Mouse (Mus musculus): ENCODE measurements around the gene Gm7694. TPM values are rescaled to one million over a fixed set of nuclear protein-coding genes. Genes with fewer than 3 reads are reported as not detected.

Gene Gm7694
- polyA plus RNA-seq, 2 experiments: 0.94 to 1.5 TPM

DNA sequence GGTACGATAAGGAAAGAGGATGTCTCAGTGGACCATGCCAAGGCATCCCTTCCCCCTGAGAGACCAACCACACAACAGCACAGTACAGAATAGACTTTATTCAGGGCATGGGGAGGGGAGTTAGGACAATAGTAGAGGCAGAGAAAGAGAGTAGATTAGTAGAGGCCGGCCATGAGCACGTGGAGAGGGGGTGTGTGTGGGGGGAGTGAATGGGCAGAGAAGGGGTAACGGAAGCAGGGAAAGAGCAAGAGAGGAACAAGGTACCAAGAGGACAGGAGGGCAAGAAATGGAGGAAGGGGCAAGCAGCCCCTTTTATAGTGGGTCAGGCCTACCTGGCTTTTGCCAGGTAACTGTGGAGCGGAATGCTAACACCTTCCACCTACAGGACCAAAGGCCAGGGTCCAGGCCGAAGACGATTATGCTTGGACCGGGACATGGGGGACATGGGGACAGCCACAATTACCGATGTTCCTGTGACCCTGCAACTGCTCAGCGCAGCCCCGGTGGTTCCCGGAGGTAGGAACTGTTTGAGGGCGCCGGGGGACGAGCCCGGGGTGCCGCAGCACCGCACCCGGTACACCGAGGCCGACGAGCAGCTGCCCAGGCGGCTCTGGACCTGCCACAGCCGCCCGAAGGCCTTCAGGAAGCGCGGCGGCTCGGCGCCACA lies 51.1 kb downstream of the Gm7694 start:
- WGBS (ENCODE audit: insufficient replicate concordance): 24% methylated on average over 30 of the region's 30 CpGs
- TF ChIP-seq CTCF (IDR thresholded peaks at IDR 0.05; ENCODE audit: low read depth) (no peak), EP300 (IDR thresholded peaks at IDR 0.05; ENCODE audit: low read depth) (no peak)

More for the DNA sequence above, 51.1 kb downstream of the Gm7694 start:
- H3K27ac ChIP-seq: no peak overlapping the region
- DNase-seq (ENCODE audit: low read depth in 3 of 3, low spot score in 3 of 3) (no peak), ATAC-seq (ENCODE audit: insufficient read depth) (peak; percentile 33; the same call in 1 of the 2 replicates)
- no peaks in the 10 kb centered on the region for H3K4me1 ChIP-seq (replicated peaks; ENCODE audit: control insufficient read depth in 2 of 2, insufficient read depth in 2 of 2, low read length in 1 of 2)
- H3K9ac ChIP-seq (replicated peaks): peak overlapping the region; percentile 41
- H3K9me3 ChIP-seq (ENCODE audit: control insufficient read depth, low read length): no peaks in the 10 kb centered on the region
- H3K27me3 ChIP-seq (ENCODE audit: control insufficient read depth, insufficient read depth, low read length): no peaks in the 10 kb centered on the region
- H3K4me2 ChIP-seq (ENCODE audit: low read depth): peak overlapping the region; percentile 59
- peak overlapping the region; percentile 59 to 66 for H3K4me3 ChIP-seq (ENCODE audit: insufficient read depth in 1 of 2, low read depth in 2 of 2, low read length in 2 of 2)
- H3K36me3 ChIP-seq (replicated peaks; ENCODE audit: control insufficient read depth, insufficient read depth, low read depth): no peaks in the 10 kb centered on the region

Other genes with a start within 250 kb of the Gm7694 start
- gene Ddr2, start 195.6 kb downstream of the Gm7694 start, polyA plus RNA-seq (2012; rRNA removed): 0.40 and 0.47 TPM in 2 replicates
- 0.72 and 0.86 TPM in 2 replicates for gene Ddr2, start 195.6 kb downstream of the Gm7694 start, polyA plus RNA-seq (2014; fragmentation: Nextera tagmentation; extraction: Ambion mirVana)
- gene Uap1, start 131.4 kb downstream of the Gm7694 start, polyA plus RNA-seq (2012; rRNA removed): 10.6 and 15.6 TPM in 2 replicates
- gene Uap1, start 131.4 kb downstream of the Gm7694 start, polyA plus RNA-seq (2014; fragmentation: Nextera tagmentation; extraction: Ambion mirVana): 32.1 and 34.9 TPM in 2 replicates
- gene Uhmk1, start 90.9 kb downstream of the Gm7694 start, polyA plus RNA-seq (2012; rRNA removed): 7.6 and 9.3 TPM in 2 replicates
- 8.4 and 9.5 TPM in 2 replicates for gene Uhmk1, start 90.9 kb downstream of the Gm7694 start, polyA plus RNA-seq (2014; fragmentation: Nextera tagmentation; extraction: Ambion mirVana)
- not detected in 2 replicates for gene Sh2d1b2, start 73.6 kb downstream of the Gm7694 start, polyA plus RNA-seq (2012; rRNA removed)
- gene Sh2d1b2, start 73.6 kb downstream of the Gm7694 start, polyA plus RNA-seq (2014; fragmentation: Nextera tagmentation; extraction: Ambion mirVana): not detected in 2 replicates
- 0.08 and 0.20 TPM in 2 replicates for gene Sh2d1b1, start 29.0 kb downstream of the Gm7694 start, polyA plus RNA-seq (2012; rRNA removed)
- 0.28 and 0.37 TPM in 2 replicates for gene Sh2d1b1, start 29.0 kb downstream of the Gm7694 start, polyA plus RNA-seq (2014; fragmentation: Nextera tagmentation; extraction: Ambion mirVana)
- gene Spata46, start 2.5 kb upstream of the Gm7694 start, polyA plus RNA-seq (2012; rRNA removed): not detected in 2 replicates
- 0.27 TPM in 1 of 2 replicates, not detected in the other for gene Spata46, start 2.5 kb upstream of the Gm7694 start, polyA plus RNA-seq (2014; fragmentation: Nextera tagmentation; extraction: Ambion mirVana)

Measured in liver, embryonic 14.5 days (tissue).